Mouse (Mus musculus) 3134 (cell line): ENCODE results near the gene Prkce.
"Not testable (repeated sequence)": the region's sequence is repeated elsewhere in the genome, so short reads cannot be mapped to it uniquely, and the experiment has no call there.

ENCODE experiments used
- DNase-seq: peaks from one replicate; pipeline ENCODE4 v3.0.0-alpha.2; 2011; ENCODE audit warnings: low spot score; ENCODE audit not compliant: insufficient read length; ENCODE audit errors: extremely low read depth

Prkce gene

GRCm38 (mm10) chr17:86464197-86464596, 296.6 kb downstream of the Prkce start:
- DNase-seq: no peak

- DNase-seq: no peak
Observed at GRCm38 (mm10) chr17:86464689-86465363, 297.2 kb downstream of the Prkce start.

GRCm38 (mm10) chr17:86465865-86466264, 298.3 kb downstream of the Prkce start:
- DNase-seq: no peak

GRCm38 (mm10) chr17:86466412-86466811, 298.8 kb downstream of the Prkce start:
- no peak for DNase-seq

- DNase-seq: no peak
Observed at GRCm38 (mm10) chr17:86466871-86467270, 299.3 kb downstream of the Prkce start.

- no peak for DNase-seq
Observed at GRCm38 (mm10) chr17:86467291-86467898, 299.8 kb downstream of the Prkce start.

- DNase-seq: no peak
Observed at GRCm38 (mm10) chr17:86467967-86468366, 300.4 kb downstream of the Prkce start.

GRCm38 (mm10) chr17:86470160-86470559, 302.6 kb downstream of the Prkce start:
- DNase-seq: no peak

GRCm38 (mm10) chr17:86471684-86472083, 304.1 kb downstream of the Prkce start:
- DNase-seq: no peak

GRCm38 (mm10) chr17:86476674-86477073, 309.1 kb downstream of the Prkce start:
- no peak for DNase-seq

GRCm38 (mm10) chr17:86477401-86477800, 309.8 kb downstream of the Prkce start:
- DNase-seq: not testable (repeated sequence)

GRCm38 (mm10) chr17:86479406-86479805, 311.8 kb downstream of the Prkce start:
- DNase-seq: no peak

- DNase-seq: no peak
Observed at GRCm38 (mm10) chr17:86482675-86483074, 315.1 kb downstream of the Prkce start.

GRCm38 (mm10) chr17:86484087-86484737, 316.6 kb downstream of the Prkce start:
- peak; percentile 37 for DNase-seq

- DNase-seq: no peak
Observed at GRCm38 (mm10) chr17:86486657-86487056, 319.1 kb downstream of the Prkce start.

- no peak for DNase-seq
Observed at GRCm38 (mm10) chr17:86487450-86487849, 319.9 kb downstream of the Prkce start.

- DNase-seq: no peak
Observed at GRCm38 (mm10) chr17:86489827-86490226, 322.2 kb downstream of the Prkce start.

- DNase-seq: no peak
Observed at GRCm38 (mm10) chr17:86492376-86492775, 324.8 kb downstream of the Prkce start.

- no peak for DNase-seq
Observed at GRCm38 (mm10) chr17:86493891-86494420, 326.4 kb downstream of the Prkce start.

GRCm38 (mm10) chr17:86494494-86494893, 326.9 kb downstream of the Prkce start:
- DNase-seq: no peak

- no peak for DNase-seq
Observed at GRCm38 (mm10) chr17:86494895-86495294, 327.3 kb downstream of the Prkce start.
